Mouse (Mus musculus) MEL (cell line): ENCODE results near the gene Fto. TPM values are rescaled to one million over a fixed set of nuclear protein-coding genes. Genes with fewer than 3 reads are reported as not detected.

Experiments
- DNase-seq: peaks from one replicate; pipeline ENCODE4 v3.0.0; 2011; ENCODE audit warnings: low read depth, low spot score
- H3K27ac ChIP-seq: 2 replicates; pipeline ENCODE4 v1.5.1; 2012; ENCODE audit warnings: low read depth, mild to moderate bottlenecking, control low read depth, low read length, moderate library complexity; ENCODE audit not compliant: control insufficient read depth
- H3K27me3 ChIP-seq, 2 experiments: fragments of 150-350 bp in 1 of 2; sonication (generic) in 1 of 2; 2 replicates each; pipeline ENCODE4 v1.6.1; 2012; ENCODE audit warnings: low read length in 2 of 2, mild to moderate bottlenecking in 2 of 2, improper control_type of control experiment in 1 of 2, moderate library complexity in 1 of 2; ENCODE audit not compliant: insufficient read depth in 2 of 2, control insufficient read depth in 1 of 2
- H3K36me3 ChIP-seq, 2 experiments: 2 replicates each; pipeline ENCODE4 v1.6.1; 2012 to 2014; ENCODE audit warnings: low read length in 2 of 2, improper control_type of control experiment in 1 of 2, inconsistent platforms in 1 of 2, mild to moderate bottlenecking in 1 of 2; ENCODE audit not compliant: insufficient read depth in 2 of 2, control insufficient read depth in 1 of 2
- H3K4me1 ChIP-seq, 2 experiments: fragments of 150-350 bp in 1 of 2; sonication (generic) in 1 of 2; 2 replicates each; pipeline ENCODE4 v1.6.1; 2012; ENCODE audit warnings: low read length in 2 of 2, improper control_type of control experiment in 1 of 2, mild to moderate bottlenecking in 1 of 2; ENCODE audit not compliant: insufficient read depth in 2 of 2, control insufficient read depth in 1 of 2
- H3K4me3 ChIP-seq, 2 experiments: fragments of 150-350 bp in 1 of 2; sonication (generic) in 1 of 2; 2 replicates each; pipeline ENCODE4 v1.5.1; 2012; ENCODE audit warnings: low read depth in 2 of 2, low read length in 2 of 2, mild to moderate bottlenecking in 2 of 2, moderate library complexity in 2 of 2, control low read depth in 1 of 2, improper control_type of control experiment in 1 of 2; ENCODE audit not compliant: control insufficient read depth in 1 of 2, insufficient read depth in 1 of 2
- H3K79me2 ChIP-seq: 2 replicates; pipeline ENCODE4 v1.6.1; 2012; ENCODE audit warnings: mild to moderate bottlenecking, low read length, moderate library complexity; ENCODE audit not compliant: control insufficient read depth, poor library complexity, insufficient read depth
- H3K9ac ChIP-seq: 2 replicates; pipeline ENCODE4 v1.6.1; 2012; ENCODE audit warnings: low read depth, mild to moderate bottlenecking, control low read depth, low read length, moderate library complexity; ENCODE audit not compliant: control insufficient read depth, poor library complexity, severe bottlenecking
- H3K9me3 ChIP-seq: fragments of 150-350 bp; sonication (generic); replicated peaks from 2 replicates; pipeline ENCODE4 v1.6.1; 2012; ENCODE audit warnings: mild to moderate bottlenecking, low read length, improper control_type of control experiment, moderate library complexity; ENCODE audit not compliant: insufficient read depth
- BHLHE40 ChIP-seq: IDR thresholded peaks from 2 replicates; pipeline ENCODE4 v1.6.1; 2012; ENCODE audit warnings: low read depth, mild to moderate bottlenecking, inconsistent platforms, low read length, improper control_type of control experiment, borderline replicate concordance
- CHD1 ChIP-seq: IDR thresholded peaks from 2 replicates; pipeline ENCODE4 v1.6.1; 2012; ENCODE audit warnings: low read depth, mild to moderate bottlenecking, inconsistent platforms, low read length, improper control_type of control experiment
- CHD2 ChIP-seq: IDR thresholded peaks from 2 replicates; pipeline ENCODE4 v1.6.1; 2011; ENCODE audit warnings: low read length, improper control_type of control experiment
- CTCF ChIP-seq, 3 experiments: IDR thresholded peaks in 2 of 3; conservative IDR thresholded peaks in 1 of 3; 2 replicates each; pipeline ENCODE4 v1.5.1; 2011 to 2012; ENCODE audit warnings: low read length in 3 of 3, low read depth in 2 of 3, mild to moderate bottlenecking in 2 of 3, improper control_type of control experiment in 1 of 3, inconsistent platforms in 1 of 3, mixed read lengths in 1 of 3, moderate library complexity in 1 of 3; ENCODE audit not compliant: control insufficient read depth in 1 of 3, insufficient read depth in 1 of 3, poor library complexity in 1 of 3, severe bottlenecking in 1 of 3
- ETS1 ChIP-seq: IDR thresholded peaks from 2 replicates; pipeline ENCODE4 v1.6.1; 2012; ENCODE audit warnings: low read depth, mild to moderate bottlenecking, inconsistent platforms, low read length, improper control_type of control experiment, moderate library complexity
- GABPA ChIP-seq: IDR thresholded peaks from 2 replicates; pipeline ENCODE4 v1.6.1; 2012; ENCODE audit warnings: low read depth, mild to moderate bottlenecking, inconsistent platforms, low read length, improper control_type of control experiment, moderate library complexity
- JUND ChIP-seq: IDR thresholded peaks from 2 replicates; pipeline ENCODE4 v1.6.1; 2011; ENCODE audit warnings: low read depth, mild to moderate bottlenecking, improper control_type of control experiment, low read length
- MAFK ChIP-seq: IDR thresholded peaks from 2 replicates; pipeline ENCODE4 v1.6.1; 2011; ENCODE audit warnings: low read depth, mild to moderate bottlenecking, low read length, improper control_type of control experiment, borderline replicate concordance
- MAX ChIP-seq: IDR thresholded peaks from 2 replicates; pipeline ENCODE4 v1.6.1; 2011; ENCODE audit warnings: low read length, improper control_type of control experiment
- MEF2A ChIP-seq: IDR thresholded peaks from 2 replicates; pipeline ENCODE4 v1.6.1; 2014; ENCODE audit warnings: low read depth, mild to moderate bottlenecking, inconsistent platforms, low read length, improper control_type of control experiment; ENCODE audit not compliant: poor library complexity, insufficient replicate concordance, severe bottlenecking; ENCODE audit errors: extremely low read depth
- MXI1 ChIP-seq: IDR thresholded peaks from 2 replicates; pipeline ENCODE4 v1.6.1; 2011; ENCODE audit warnings: mild to moderate bottlenecking, low read depth, low read length, improper control_type of control experiment
- MYB ChIP-seq: IDR thresholded peaks from 2 replicates; pipeline ENCODE4 v1.6.1; 2011; ENCODE audit warnings: mild to moderate bottlenecking, low read depth, low read length, improper control_type of control experiment
- POLR2AphosphoS2 ChIP-seq: IDR thresholded peaks from 2 replicates; pipeline ENCODE4 v1.6.1; 2011; ENCODE audit warnings: low read length, improper control_type of control experiment
- RAD21 ChIP-seq: IDR thresholded peaks from 2 replicates; pipeline ENCODE4 v1.6.1; 2011; ENCODE audit warnings: mild to moderate bottlenecking, low read depth, low read length, improper control_type of control experiment
- SIN3A ChIP-seq: IDR thresholded peaks from 2 replicates; pipeline ENCODE4 v1.6.1; 2012; ENCODE audit warnings: low read length, improper control_type of control experiment, inconsistent platforms
- SMC3 ChIP-seq: IDR thresholded peaks from 2 replicates; pipeline ENCODE4 v1.6.1; 2011; ENCODE audit warnings: low read depth, low read length, improper control_type of control experiment
- TAL1 ChIP-seq: IDR thresholded peaks from 2 replicates; pipeline ENCODE4 v1.6.1; 2012; ENCODE audit warnings: mild to moderate bottlenecking, inconsistent platforms, low read length, moderate library complexity, mixed read lengths
- TCF12 ChIP-seq: IDR thresholded peaks from 2 replicates; pipeline ENCODE4 v1.6.1; 2014; ENCODE audit warnings: low read depth, mild to moderate bottlenecking, inconsistent platforms, low read length, improper control_type of control experiment, moderate library complexity
- UBTF ChIP-seq: IDR thresholded peaks from 2 replicates; pipeline ENCODE4 v1.6.1; 2012; ENCODE audit warnings: low read depth, mild to moderate bottlenecking, inconsistent platforms, low read length, improper control_type of control experiment, moderate library complexity, borderline replicate concordance; ENCODE audit not compliant: insufficient read depth
- USF2 ChIP-seq, 2 experiments: IDR thresholded peaks; 2 replicates each; pipeline ENCODE4 v1.6.1; 2011 to 2012; ENCODE audit warnings: improper control_type of control experiment in 2 of 2, low read length in 2 of 2, borderline replicate concordance in 1 of 2, inconsistent platforms in 1 of 2, low read depth in 1 of 2, mild to moderate bottlenecking in 1 of 2; ENCODE audit not compliant: insufficient read depth in 1 of 2
- ZC3H11A ChIP-seq: IDR thresholded peaks from 2 replicates; pipeline ENCODE4 v1.6.1; 2012; ENCODE audit warnings: low read depth, mild to moderate bottlenecking, inconsistent platforms, low read length, improper control_type of control experiment
- ZMIZ1 ChIP-seq: IDR thresholded peaks from 2 replicates; pipeline ENCODE4 v1.6.1; 2012; ENCODE audit warnings: low read depth, mild to moderate bottlenecking, inconsistent platforms, low read length, improper control_type of control experiment, moderate library complexity
- ZNF384 ChIP-seq: IDR thresholded peaks from 2 replicates; pipeline ENCODE4 v1.6.1; 2012; ENCODE audit warnings: low read depth, mild to moderate bottlenecking, inconsistent platforms, low read length, improper control_type of control experiment
- polyA plus RNA-seq, 2 experiments: library from polyadenylated mRNA; stranded (reverse) in 1 of 2; unstranded in 1 of 2; fragments of >175 nt in 1 of 2; fragments of >200 nt in 1 of 2; gene quantifications; 2 replicates each; pipeline versions ENCODE4 v1.2.1 to v1.2.4; 2012; ENCODE audit warnings: low replicate concordance in 2 of 2, low read depth in 1 of 2; ENCODE audit not compliant: insufficient read length in 2 of 2, insufficient read depth in 1 of 2, missing spikeins in 1 of 2
- total RNA-seq: library from RNA; depleted of rRNA; stranded (reverse); fragments of 300-350 nt; gene quantifications from 2 replicates; pipeline ENCODE4 v1.2.3, GENCODE M21; 2012

Fto gene
- total and polyA plus RNA-seq, 3 experiments: 13.5 to 41.1 TPM; not detected in 1

DNA sequence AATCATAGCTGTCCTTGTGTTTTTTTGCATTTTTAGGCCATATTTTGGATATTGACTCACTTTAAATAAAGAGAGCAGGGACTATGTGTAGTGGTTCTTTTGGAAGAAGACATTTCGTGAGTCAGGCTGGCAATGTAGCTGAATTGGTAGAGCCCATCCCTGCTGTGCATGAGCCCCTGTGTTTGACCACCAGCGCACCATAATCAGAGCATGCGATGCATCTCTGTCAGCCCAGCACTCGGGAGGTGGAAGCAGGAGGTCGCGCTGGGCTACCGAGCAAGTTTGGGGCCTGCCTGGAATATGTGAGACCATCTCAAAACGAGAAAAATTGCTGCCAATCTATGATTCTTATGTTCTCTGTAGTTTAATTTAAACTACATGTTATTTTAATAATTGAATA is 156.1 kb downstream of the Fto start:
- Histone ChIP-seq H3K79me2 (no peaks in the 10 kb centered on the region), H3K4me1 (no peaks in the 10 kb centered on the region), H3K27ac (no peak overlapping the region), H3K27me3 (no peaks in the 10 kb centered on the region), H3K4me3 (no peak overlapping the region), H3K9ac (no peak overlapping the region), H3K36me3 (peaks cover 0 to 2% of the 10 kb centered on the region in 2 experiments; a peak in 1 of 4 replicates), H3K9me3 (no peaks in the 10 kb centered on the region)
- TF ChIP-seq CTCF (IDR thresholded peaks at IDR 0.05 in 2 of 3, conservative IDR thresholded peaks at IDR 0.05 in 1 of 3; ENCODE audit: control insufficient read depth in 1 of 3, insufficient read depth in 1 of 3, low read depth in 2 of 3, low read length in 3 of 3, poor library complexity in 1 of 3, severe bottlenecking in 1 of 3) (no peak), MEF2A (no peak), MAFK (no peak), SIN3A (no peak), ZNF384 (no peak), UBTF (no peak), RAD21 (no peak), TAL1 (no peak)
- DNase-seq: no peak

DNA sequence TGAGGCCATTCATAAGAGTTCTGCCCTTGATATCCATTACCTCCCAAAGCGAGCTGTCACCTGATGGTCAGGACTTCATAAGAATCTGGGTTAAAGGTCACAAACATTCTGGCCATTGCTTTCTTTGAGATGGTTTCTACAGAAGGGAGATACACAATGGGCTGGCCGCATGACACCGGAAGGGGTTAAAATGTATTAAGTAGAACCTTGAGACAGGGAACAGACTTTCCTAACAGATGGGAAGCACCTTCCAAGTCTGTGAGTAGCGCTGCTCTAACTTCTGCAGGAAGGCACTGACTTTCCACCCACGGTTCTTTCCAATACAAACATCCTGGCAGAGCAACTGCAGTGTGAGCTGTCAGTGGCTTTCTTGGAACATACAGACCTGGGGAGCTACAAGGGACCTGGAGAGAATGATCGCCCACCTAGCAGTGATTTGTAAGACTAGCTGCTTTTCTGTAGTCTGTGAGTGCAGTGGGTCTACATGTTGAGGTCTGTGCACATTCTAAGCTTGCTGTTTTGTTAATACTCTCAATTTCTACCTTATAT is 161.5 kb downstream of the Fto start:
- Histone ChIP-seq H3K27me3 (no peaks in the 10 kb centered on the region), H3K9me3 (no peaks in the 10 kb centered on the region), H3K4me1 (no peaks in the 10 kb centered on the region), H3K4me3 (no peak overlapping the region), H3K9ac (no peak overlapping the region)
- no peak for DNase-seq
- no peak for TF ChIP-seq SMC3
- no peak for TF ChIP-seq ETS1
- no peak for TF ChIP-seq RAD21
- TF ChIP-seq GABPA: no peak
- no peak for TF ChIP-seq CTCF (IDR thresholded peaks at IDR 0.05 in 2 of 3, conservative IDR thresholded peaks at IDR 0.05 in 1 of 3; ENCODE audit: control insufficient read depth in 1 of 3, insufficient read depth in 1 of 3, low read depth in 2 of 3, low read length in 3 of 3, poor library complexity in 1 of 3, severe bottlenecking in 1 of 3)
- TF ChIP-seq MYB: no peak
- no peak for TF ChIP-seq MEF2A
- TF ChIP-seq MAX: no peak
- TF ChIP-seq ZMIZ1: no peak
- TF ChIP-seq BHLHE40: no peak
- TF ChIP-seq TCF12: no peak
- no peak for TF ChIP-seq ZC3H11A
- TF ChIP-seq POLR2AphosphoS2: no peak
- TF ChIP-seq JUND: no peak
- no peak for TF ChIP-seq CHD1
- no peak for TF ChIP-seq MXI1
- no peak for TF ChIP-seq USF2 (IDR thresholded peaks at IDR 0.05; ENCODE audit: borderline replicate concordance in 1 of 2, insufficient read depth in 1 of 2, low read depth in 1 of 2, low read length in 2 of 2)
- no peak for TF ChIP-seq CHD2
- no peak for TF ChIP-seq MAFK
- TF ChIP-seq, all 39 proteins: peak for 0
- H3K36me3 ChIP-seq: peaks cover 0 to 4% of the 10 kb centered on the region in 2 experiments; a peak in 2 of 4 replicates
- H3K27ac ChIP-seq: no peak overlapping the region
- H3K79me2 ChIP-seq: no peaks in the 10 kb centered on the region
